Mouse (Mus musculus) small intestine, adult 2 months (tissue): ENCODE results near the gene Rybp.

Experiments used
- CTCF ChIP-seq: fragments of 200-500 bp; IDR thresholded peaks from 2 replicates; pipeline ENCODE4 v1.5.1; 2012; ENCODE audit warnings: low read depth, mild to moderate bottlenecking, control low read depth, inconsistent platforms, low read length, moderate library complexity, mixed read lengths; ENCODE audit not compliant: insufficient replicate concordance, insufficient read length; ENCODE audit errors: extremely low read depth
- POLR2A ChIP-seq: fragments of 200-500 bp; IDR thresholded peaks from 2 replicates; pipeline ENCODE4 v1.6.1; 2012; ENCODE audit warnings: low read depth, mild to moderate bottlenecking, control low read depth, inconsistent platforms, low read length, moderate library complexity

GRCm38 (mm10) chr6:100270765-100271164 is 16.5 kb downstream of the Rybp start:
- TF ChIP-seq CTCF (no peak), POLR2A (no peak)
